Mouse (Mus musculus) layer of hippocampus, adult 9-11 months (tissue): Measurements from ENCODE around the gene Pecam1.
A peak's percentile ranks its signal among the peaks of the same experiment; 100 is the strongest.
"Not testable (repeated sequence)": the region's sequence is repeated elsewhere in the genome, so short reads cannot be mapped to it uniquely, and the experiment has no call there.

Experiments used
- DNase-seq: peaks from one replicate; pipeline ENCODE4 v3.0.0; 2022

Gene Pecam1

DNA sequence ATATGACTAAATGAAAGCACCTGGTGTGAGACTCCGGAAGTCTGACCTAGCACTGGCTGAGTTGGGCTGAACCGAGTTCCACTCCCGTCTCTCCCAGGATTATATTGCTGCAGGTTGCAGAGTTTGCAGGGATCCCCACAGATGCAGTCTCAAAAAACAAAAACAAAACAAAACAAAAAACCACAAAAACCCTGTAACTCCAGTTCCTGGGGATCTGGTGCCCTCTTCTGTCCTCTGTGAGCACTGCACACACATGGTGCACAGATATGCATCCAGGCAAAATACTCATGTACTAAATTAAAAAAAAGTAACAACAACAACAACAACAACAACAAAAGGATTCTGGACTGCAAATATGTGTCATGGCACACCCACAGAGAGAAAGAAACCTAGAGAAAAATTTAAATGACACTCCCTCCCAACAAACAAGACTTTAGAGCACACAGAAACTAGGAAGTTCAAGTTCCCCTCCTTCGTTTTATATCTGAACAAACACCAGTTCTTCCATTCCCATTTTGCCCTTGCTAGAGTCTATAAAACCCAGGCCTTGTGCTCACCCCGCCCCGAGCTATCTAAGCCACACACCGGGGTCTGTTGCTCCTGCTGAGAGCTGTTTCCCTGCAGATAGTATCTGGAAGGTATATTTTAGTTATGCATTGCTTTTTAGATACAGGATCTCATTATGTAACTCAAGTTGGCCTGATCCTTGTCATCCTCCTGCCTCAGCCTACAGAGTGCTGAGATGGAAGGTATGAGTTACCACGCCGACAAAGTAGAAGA, 20.0 kb upstream of the Pecam1 start:
- DNase-seq = no peak

DNA sequence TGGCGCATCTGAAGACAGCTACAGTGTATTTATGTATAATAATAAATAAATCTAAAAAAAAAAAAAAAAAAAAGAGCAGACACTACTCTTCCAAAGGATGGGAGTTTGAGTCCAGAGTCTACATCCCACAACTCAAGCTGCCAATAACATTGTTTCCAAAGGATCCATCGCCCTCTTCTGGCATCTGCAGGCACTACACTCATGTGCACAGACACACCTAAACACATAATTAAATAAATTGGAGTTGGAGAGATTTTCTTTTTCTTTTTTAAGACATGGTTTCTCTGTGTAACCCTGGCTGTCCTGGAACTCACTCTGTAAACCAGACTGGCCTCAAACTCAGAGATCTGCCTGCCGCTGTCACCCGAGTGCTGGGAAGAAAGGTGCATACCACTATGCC, 17.1 kb upstream of the Pecam1 start:
- DNase-seq = no peak

GRCm38 (mm10) chr11:106766611-106767162, 16.3 kb upstream of the Pecam1 start:
- DNase-seq = no peak

- DNase-seq = no peak
Observed at GRCm38 (mm10) chr11:106762800-106763185, 12.4 kb upstream of the Pecam1 start.

- DNase-seq = peak; percentile 65
Observed at GRCm38 (mm10) chr11:106762139-106762799, 11.8 kb upstream of the Pecam1 start.

DNA sequence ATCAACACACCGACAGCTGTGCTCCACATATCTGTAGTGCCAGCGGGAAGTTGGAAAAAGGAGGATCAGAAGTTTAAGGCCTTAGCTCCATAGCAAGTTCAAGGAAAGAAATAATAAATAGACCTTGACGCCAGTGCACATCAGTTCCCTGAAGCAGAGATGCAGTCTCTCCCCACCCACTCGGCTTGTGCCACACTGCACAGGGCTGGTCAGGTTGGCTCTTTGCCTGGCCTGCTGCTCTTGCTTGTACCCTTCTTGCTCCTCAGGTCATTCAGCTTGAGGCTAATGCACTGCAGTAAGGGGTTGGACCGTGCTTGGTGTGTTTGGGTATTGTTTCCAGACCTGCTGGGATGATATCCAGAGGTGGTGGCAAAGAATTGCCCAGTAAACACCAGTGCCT, 10.1 kb upstream of the Pecam1 start:
- peak; percentile 41 for DNase-seq

DNA sequence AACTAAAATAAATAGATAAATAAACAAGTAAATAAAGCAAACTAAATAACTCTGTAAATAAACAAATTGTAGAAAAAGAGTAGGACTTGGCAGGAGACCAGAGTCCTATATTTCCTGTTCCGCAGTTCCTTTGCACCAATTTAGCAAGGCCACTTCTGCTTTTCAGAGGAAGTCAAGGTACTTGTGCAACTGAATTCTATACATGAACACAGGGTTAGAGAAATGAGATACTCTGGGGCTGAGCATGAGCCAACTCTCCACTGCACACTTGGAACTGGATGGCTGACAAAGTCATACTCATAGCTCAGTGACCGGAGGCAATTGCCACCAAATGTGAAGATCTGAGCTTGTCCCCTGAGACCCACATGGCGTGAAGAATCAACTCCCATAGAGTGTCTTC, 8.6 kb upstream of the Pecam1 start:
- peak; percentile 54 for DNase-seq

DNA sequence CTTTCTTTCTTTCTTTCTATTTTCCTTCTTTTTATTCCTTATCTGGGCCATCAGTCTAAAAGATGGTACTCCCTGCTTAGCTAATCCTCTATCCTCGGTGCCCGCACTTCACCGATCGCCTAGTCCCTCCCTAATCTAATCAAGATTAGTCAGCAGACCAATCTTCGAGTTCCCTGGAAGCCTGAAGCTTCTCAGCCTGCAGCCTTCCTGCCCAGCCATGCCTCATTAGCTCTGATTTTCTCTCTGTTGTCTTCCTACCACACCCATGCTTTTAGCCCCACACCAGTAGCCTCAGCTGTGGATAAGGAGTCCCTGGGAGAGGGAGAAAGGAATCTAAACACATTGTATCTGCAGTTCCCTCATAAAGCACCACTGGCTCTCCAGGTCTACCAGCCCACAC, 5.2 kb upstream of the Pecam1 start:
- DNase-seq = no peak

- no peak for DNase-seq
Observed at GRCm38 (mm10) chr11:106753314-106753713, 2.9 kb upstream of the Pecam1 start.

DNA sequence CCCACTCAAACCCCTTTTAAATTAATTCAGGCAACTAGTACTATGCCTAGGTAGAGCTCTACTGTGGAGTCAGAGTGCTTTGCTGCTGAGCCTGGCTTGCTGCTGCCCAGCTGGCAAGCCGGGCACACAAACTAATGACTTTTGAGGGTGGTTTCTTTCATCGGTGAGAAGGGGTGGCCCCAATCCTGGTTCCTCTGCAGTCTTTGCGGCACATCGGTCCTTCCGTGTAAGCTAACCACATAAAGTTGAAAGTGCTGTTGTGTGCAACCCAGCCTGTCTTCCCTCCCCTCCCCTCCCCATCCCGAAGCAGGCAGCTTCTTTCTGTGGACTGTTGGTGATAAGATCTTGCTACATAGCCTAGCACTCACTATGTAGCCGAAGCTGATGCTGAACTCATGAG, 1.7 kb upstream of the Pecam1 start:
- DNase-seq = peak; percentile 70

- no peak for DNase-seq
Observed at GRCm38 (mm10) chr11:106751039-106752018, 901 bp upstream of the Pecam1 start, which contains the start of gene Milr1. Gene Milr1 (plus strand): TSS chr11:106751226.

DNA sequence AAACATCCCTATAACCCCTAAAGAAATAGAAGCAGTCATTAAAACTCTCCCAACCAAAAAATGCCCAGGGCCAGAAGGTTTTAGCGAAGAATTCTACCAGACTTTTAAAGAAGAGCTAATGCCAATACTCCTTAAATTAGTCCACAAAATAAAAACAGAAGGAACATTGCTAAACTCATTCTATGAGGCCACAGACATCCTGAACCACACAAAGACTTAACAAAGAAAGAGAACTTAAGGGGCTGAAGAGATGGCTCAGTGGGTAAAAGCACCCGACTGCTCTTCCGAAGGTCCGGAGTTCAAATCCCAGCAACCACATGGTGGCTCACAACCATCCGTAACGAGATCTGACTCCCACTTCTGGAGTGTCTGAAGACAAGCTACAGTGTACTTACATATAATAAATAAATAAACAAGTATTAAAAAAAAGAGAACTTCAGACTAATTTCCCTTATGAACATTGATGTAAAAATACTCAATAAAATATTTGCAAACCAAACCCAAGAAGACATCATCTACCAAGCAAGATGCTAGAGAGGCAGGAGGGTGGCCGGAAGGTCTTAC, 789 bp downstream of the Pecam1 start:
- DNase-seq = not testable (repeated sequence)

GRCm38 (mm10) chr11:106744949-106745348, 5.5 kb downstream of the Pecam1 start:
- no peak for DNase-seq

DNA sequence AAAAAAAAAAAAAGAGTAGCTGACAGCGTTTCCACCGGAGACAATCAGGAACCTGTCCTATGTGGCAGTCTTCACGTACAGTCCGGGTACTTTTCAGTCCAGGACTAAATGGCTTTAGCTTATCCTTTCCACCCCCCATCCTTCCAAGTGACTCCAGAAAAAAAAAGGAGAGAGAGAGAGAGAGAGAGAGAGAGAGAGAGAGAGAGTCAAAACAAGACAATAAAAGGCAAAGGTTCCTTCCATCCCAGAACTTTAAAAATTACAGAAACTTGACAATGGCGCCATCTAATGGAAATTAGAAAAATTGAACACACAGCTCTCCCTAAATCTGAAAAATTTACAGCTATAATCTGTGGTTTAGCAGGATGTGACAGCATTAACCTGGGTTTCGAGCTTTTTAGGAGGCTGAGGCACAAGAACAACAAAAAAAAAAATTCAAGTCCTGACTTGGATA, 8.0 kb downstream of the Pecam1 start:
- DNase-seq = no peak

DNA sequence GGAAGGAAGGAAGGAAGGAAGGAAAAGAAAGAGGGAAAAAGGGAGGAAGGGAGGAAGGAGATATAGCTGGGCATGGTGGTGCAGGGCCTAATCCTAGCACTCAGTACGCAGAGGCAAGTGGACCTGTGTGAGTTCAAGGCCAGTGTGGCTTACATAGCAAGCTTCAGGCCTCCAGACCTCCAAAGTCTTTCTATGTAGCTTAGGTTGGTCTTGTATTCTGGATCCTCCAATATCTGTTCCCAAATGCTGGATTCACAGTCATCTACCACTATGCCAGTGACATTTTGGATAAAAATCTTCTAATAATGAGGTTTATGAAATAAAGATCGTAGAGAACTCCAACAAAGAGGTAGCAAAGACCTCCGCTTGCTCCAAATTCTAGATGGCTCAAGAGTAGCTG, 8.6 kb downstream of the Pecam1 start:
- no peak for DNase-seq

GRCm38 (mm10) chr11:106741232-106741631, 9.2 kb downstream of the Pecam1 start:
- no peak for DNase-seq

DNA sequence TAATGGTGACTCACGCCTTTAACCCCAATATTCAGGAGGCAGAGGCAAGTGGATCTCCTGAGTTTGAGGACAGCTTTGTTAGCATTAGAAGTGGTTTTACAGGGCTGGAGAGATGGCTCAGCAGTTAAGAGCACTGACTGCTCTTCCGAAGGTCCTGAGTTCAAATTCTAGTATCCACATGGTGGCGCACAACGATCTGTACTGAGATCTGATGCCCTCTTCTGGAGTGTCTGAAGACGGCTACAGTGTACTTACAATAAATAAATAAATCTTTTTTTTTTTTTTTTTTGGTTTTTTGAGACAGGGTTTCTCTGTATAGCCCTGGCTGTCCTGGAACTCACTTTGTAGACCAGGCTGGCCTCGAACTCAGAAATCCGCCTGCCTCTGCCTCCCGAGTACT, 9.7 kb downstream of the Pecam1 start:
- DNase-seq = not testable (repeated sequence)

- DNase-seq = no peak
Observed at GRCm38 (mm10) chr11:106739116-106739515, 11.3 kb downstream of the Pecam1 start.

- peak; percentile 32 for DNase-seq
Observed at GRCm38 (mm10) chr11:106737178-106737621, 13.2 kb downstream of the Pecam1 start.

- no peak for DNase-seq
Observed at GRCm38 (mm10) chr11:106736614-106737013, 13.8 kb downstream of the Pecam1 start.

DNA sequence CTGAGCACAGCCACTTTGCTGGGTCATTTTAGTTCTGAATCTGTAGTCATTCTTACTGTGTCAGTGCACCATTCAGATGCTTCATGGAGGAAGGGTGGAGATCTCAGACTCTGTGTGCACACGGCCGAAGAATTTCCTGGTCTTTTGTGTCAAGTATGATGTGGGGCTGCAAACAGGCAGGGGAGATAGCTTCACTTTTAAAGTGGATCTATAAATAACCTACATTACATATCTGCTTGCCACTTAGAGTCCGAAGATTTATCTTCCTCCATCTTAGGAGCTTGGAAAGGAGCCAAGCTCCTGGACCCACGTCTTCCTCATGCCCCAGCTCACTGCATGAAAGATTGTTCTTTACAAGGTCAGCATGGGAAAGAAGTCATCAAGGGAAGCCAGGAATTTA, 19.7 kb downstream of the Pecam1 start:
- no peak for DNase-seq

GRCm38 (mm10) chr11:106729656-106730055, 20.8 kb downstream of the Pecam1 start:
- no peak for DNase-seq
